Mouse (Mus musculus) urinary bladder, postnatal 36 days (tissue): ENCODE measurements around the gene Kitl.

ENCODE experiments used
- DNase-seq, 2 experiments: peaks; one replicate each; pipeline ENCODE4 v3.0.0; 2022; ENCODE audit warnings: low spot score in 2 of 2, mixed read lengths in 1 of 2

Kitl gene

GRCm38 (mm10) chr10:100015370-100016325 is at the start of gene Kitl:
Gene Kitl (plus strand): TSS chr10:100015630.
- peak; percentile 70 to 76 for DNase-seq

DNA sequence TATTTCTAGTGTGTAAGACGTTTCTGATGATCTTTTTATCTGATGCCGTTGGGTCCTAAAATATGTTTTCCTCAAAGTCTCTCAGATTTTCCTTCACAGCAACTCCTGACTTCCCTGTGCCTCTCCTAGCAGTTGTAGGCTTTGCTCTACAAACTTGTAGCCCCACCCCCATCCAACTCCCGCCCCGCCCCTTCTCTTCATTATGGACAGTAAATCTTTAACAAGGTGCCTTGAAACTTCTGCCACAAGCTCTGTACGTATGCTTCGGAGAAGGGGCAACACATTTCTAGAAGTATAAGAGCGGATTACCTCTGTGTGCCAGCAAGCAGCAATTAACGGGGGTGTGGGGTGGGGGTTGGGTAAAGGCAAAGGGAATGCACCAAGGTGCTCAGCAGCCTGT is 42.6 kb upstream of the Kitl start:
- DNase-seq: no peak

- no peak for DNase-seq
Measured at GRCm38 (mm10) chr10:99980096-99980495, 35.3 kb upstream of the Kitl start.

GRCm38 (mm10) chr10:99980916-99981315 is 34.5 kb upstream of the Kitl start:
- no peak for DNase-seq

DNA sequence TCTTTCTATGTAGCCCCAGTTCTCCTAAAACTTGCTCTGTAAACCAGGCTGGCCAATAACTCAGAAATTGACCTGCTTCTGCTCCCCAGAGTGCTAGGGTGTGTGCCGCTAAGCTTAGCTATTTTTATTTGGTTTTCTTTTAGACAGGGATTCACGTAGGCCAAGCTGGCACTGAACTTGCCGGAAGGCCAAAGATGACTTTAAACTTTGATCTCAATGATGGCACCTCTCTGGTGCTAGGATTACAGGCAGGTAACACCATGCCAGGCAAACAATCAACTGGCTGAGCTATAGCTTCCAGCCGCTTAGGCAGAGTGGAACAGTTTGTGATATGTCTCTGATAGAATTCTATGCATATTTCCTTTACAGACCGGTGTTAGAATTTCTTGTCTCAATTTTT is 33.5 kb upstream of the Kitl start:
- no peak for DNase-seq

DNA sequence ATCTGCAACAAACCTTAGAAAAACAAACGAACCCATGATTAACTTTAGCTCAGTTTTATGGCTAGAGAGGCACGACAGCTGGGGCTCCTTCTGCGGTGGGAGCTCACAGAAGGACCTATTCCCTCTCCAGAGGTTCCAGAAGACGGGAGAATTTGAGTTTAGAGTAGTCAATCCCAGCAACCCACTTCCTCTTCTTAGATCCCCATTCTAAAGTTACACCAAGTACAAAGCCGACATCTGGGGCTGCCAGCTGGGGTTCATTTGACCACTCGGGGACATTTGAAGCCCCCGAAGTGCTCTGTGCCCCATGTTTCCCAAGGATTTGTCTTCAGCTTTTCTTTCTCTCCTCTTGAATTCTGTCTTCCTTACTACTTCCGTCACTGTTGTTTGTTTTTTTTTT is 28.7 kb upstream of the Kitl start:
- no peak for DNase-seq

DNA sequence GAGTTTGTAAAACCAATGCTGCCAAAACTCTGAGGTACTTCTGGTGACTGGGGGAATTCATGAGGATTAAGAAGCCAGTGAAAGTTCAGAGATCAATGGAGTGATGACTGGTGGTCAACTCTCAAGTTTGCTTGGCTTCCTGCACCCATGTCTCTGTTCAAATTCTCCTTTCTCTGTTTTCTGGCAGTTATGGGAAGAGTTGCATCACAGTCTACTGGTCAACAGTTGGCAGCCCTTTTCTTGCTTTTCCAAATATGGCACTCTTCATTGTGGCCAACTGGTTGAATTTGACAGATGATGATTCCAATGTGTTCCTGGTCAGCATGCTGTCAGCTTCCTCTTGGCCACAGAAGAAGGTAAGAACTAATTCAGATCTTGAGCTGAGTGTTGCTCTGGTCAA is 25.7 kb upstream of the Kitl start:
- DNase-seq: no peak

- DNase-seq: no peak
Measured at GRCm38 (mm10) chr10:99992121-99992520, 23.3 kb upstream of the Kitl start.

DNA sequence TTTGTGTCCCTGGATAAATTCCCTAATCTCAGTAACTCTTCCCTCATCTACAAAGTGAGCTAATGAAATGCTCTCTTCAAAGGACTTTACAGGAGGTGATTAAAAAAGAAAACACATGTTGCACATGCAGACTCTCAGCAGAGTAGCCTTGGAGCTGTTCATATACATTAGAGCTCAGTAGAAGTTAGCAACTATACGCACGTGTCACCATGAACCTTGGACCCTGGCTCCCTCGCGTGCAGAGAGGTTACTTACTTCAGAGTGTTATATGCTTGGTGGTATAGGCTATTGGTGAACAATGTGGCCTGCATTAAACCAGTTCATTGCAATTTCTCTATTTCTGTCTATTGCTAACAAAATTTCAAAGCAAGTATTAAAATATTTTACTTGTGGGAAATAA is 14.0 kb upstream of the Kitl start:
- no peak for DNase-seq

DNA sequence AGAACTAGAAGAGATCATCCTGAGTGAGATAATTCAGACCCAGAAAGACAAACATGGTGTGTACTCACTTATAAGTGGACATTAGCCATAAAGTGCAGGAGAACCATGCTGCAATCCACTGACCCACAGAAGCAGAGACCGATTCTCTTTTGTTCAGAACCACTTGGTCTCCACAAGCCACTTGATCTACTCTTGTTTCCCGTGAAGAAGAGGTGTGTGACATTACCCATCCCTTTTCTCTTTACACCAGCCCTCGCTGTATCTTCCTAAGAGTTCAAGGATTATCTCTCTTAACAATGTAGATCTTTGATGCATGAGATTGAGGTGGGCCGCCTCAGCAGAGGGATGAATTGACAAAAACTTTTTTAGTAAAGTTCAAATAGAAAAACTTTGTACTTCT is 11.6 kb upstream of the Kitl start:
- DNase-seq: no peak

DNA sequence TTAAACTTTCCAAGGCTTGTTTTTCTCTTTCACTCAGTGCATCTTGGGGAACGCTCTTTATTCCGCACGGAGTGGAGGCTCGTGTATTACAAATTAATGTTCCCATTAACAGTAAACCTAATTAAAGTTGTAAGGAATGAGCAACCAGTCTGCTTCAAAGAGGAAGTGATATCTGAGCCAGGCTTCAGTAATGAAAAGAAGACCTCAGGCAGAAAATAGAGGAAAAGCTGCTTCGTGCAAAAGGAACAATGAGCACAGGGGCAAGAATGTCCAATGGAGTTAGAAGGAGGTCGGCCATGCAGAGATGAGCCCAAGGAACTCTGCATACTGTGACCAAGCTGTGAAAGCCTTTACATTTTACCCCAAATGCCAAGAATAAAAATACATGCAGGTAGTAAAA is 5.7 kb upstream of the Kitl start:
- DNase-seq: no peak

- DNase-seq: no peak
Measured at GRCm38 (mm10) chr10:100010291-100010690, 5.1 kb upstream of the Kitl start.

- no peak for DNase-seq
Measured at GRCm38 (mm10) chr10:100014096-100014495, 1.3 kb upstream of the Kitl start.

GRCm38 (mm10) chr10:100016326-100016709 is 888 bp downstream of the Kitl start:
- DNase-seq: peak; percentile 55 to 65

- no peak for DNase-seq
Measured at GRCm38 (mm10) chr10:100016941-100017770, 1.7 kb downstream of the Kitl start.

DNA sequence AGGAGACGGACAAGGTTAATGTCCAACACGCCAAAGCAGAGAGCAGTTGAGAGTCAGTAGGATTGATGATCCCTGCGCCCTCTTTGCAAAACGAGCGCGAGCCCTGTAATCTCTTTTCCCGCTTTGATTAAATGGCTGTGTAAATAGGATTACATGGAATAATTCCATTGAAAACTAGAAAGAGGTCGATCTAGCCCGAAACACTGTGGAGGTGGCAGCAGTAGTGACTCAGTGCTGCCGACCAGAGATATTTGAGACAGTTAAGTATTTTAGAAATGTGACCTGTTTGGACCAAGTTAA is 2.3 kb downstream of the Kitl start:
- no peak for DNase-seq

- no peak for DNase-seq
Measured at GRCm38 (mm10) chr10:100018493-100018892, 3.1 kb downstream of the Kitl start.

DNA sequence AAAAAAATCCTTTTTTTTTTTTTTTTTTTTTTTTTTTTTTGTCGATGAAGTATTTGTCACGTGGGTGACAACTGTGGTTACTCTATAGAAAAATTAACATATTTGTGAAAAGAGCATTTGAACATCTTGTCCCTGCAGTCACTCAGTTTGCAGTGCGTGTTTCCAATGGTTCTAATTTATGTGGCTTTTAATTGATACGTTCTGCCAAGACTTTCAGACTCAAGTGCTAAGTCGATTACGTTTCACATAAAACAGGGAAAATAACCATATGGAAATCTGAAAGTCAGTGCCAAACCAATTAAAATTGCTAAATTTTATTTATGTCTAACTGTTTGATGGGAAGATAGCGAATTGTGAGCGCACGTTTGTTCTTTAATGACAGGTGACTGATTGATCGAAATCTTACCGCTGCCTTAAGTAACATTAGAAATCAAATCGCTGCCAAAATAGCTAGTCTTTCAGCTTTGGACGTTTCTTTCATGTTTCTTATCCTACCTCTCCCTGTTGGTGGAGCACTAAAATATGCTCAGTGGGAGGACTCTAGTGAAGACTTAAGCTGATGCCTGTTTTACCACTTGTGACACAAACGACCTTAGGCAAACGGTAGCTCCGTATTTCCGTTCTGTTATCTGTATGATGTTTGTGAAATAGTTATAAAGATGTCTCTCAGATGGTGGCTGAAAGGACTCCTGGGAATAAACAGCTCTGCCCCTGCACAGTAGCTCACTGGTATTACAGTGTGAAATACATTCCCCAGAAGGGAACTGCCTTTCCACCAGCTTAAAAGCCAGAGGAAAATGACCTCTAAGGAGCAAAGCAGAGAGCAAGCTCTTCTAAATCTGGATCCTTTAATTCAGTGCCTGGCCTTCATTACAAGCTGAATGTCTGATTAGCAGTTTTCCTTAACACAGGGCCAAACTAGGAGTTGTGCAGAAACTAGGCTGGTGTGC is 4.1 kb downstream of the Kitl start:
- DNase-seq: no peak

- no peak for DNase-seq
Measured at GRCm38 (mm10) chr10:100022090-100022834, 6.8 kb downstream of the Kitl start.

DNA sequence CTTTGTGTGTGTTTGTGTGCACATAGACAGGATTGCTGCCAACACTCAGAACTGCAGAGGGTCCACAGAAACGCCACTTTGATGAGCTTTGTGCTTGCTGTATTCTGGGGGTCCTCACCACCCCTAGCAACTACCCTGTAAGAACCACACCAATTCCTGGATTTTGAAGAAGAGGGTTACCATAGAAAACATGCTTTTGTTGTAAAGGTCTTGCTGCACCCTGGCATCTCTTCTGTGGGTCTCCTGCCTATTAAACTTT is 7.3 kb downstream of the Kitl start:
- DNase-seq: no peak

GRCm38 (mm10) chr10:100025665-100026064 is 10.2 kb downstream of the Kitl start:
- DNase-seq: no peak
